Mouse (Mus musculus): ENCODE data around the gene Trub2. TPM values are rescaled to one million over a fixed set of nuclear protein-coding genes. Genes with fewer than 3 reads are reported as not detected.

The Trub2 gene
- total and polyA plus RNA-seq, 3 experiments, result 32.6 to 41.4 (median 39.0) TPM

GRCm38 (mm10) chr2:29787104-29787917 lies 991 bp downstream of the Trub2 start, which contains the start of gene Coq4 (continued):
- peak; percentile 13; the same call in 1 of the 2 replicates for TF ChIP-seq JUN (IDR thresholded peaks at IDR 0.05; ENCODE audit: insufficient read depth, low read depth, low read length)
- TF ChIP-seq CTCF (conservative IDR thresholded peaks at IDR 0.05 in 1 of 2, IDR thresholded peaks at IDR 0.05 in 1 of 2; ENCODE audit: low read depth in 2 of 2, low read length in 2 of 2), result no peak
- no peak; the same call in 1 of the 2 replicates for TF ChIP-seq JUND (conservative IDR thresholded peaks at IDR 0.05; ENCODE audit: low read depth, low read length)
- TF ChIP-seq RAD21 (IDR thresholded peaks at IDR 0.05; ENCODE audit: low read depth, low read length), result no peak
- peak; percentile 34; the same call in 1 of the 2 replicates for TF ChIP-seq ZMIZ1 (IDR thresholded peaks at IDR 0.05; ENCODE audit: low read depth, low read length)
- TF ChIP-seq RCOR1 (conservative IDR thresholded peaks at IDR 0.05; ENCODE audit: low read depth, low read length), result peak; percentile 79; the same call in 1 of the 2 replicates
- TF ChIP-seq MEF2A (IDR thresholded peaks at IDR 0.05; ENCODE audit: borderline replicate concordance, low read depth, low read length), result no peak; the same call in 1 of the 2 replicates
- TF ChIP-seq SMC3 (IDR thresholded peaks at IDR 0.05; ENCODE audit: low read depth, low read length), result no peak
- no peak; the same call in none of the 2 replicates for TF ChIP-seq IRF4 (IDR thresholded peaks at IDR 0.05; ENCODE audit: low read depth, low read length)
- peak; percentile 63; the same call in 1 of the 2 replicates for TF ChIP-seq ZNF384 (IDR thresholded peaks at IDR 0.05; ENCODE audit: low read depth, low read length)
- TF ChIP-seq ZC3H11A (IDR thresholded peaks at IDR 0.05; ENCODE audit: low read depth, low read length), result no peak
- peak; percentile 78 for TF ChIP-seq TCF12 (IDR thresholded peaks at IDR 0.05; ENCODE audit: low read depth, low read length)
- TF ChIP-seq ZKSCAN1 (IDR thresholded peaks at IDR 0.05; ENCODE audit: borderline replicate concordance, low read depth, low read length), result no peak
- TF ChIP-seq USF1 (IDR thresholded peaks at IDR 0.05; ENCODE audit: low read depth, low read length), result peak; percentile 86
- no peak for TF ChIP-seq MAFK (IDR thresholded peaks at IDR 0.05; ENCODE audit: insufficient replicate concordance, low read length)
- TF ChIP-seq MAX (IDR thresholded peaks at IDR 0.05; ENCODE audit: low read length), result peak; percentile 84; the same call in 1 of the 2 replicates

DNA sequence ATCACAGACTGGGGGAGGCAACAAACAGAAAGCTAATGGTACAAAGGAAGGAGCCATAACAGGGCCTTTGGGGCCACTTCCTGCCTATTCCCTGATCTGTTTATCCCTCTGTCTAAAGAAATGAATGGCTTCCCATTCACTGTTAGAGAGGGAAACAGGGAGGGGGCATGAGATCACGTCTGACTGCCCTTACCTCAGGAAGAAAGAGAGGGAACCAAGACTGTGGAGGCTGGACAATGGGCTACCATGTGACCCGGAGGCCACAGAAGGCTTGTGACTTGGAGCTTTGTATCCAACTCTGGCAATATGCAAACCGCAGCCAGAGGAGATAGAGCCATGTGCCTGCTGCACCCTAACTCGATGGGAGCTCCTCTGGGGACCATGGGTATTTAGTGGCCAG lies 4.0 kb downstream of the Trub2 start:
- H3K4me1 ChIP-seq (ENCODE audit: control insufficient read depth in 1 of 2, insufficient read depth in 2 of 2), result peaks cover 4 to 16% of the 10 kb centered on the region in 2 experiments; a peak in 3 of 4 replicates
- peaks cover 16% of the 10 kb centered on the region for H3K79me2 ChIP-seq (replicated peaks; ENCODE audit: control insufficient read depth, extremely low read depth, insufficient read depth, poor library complexity, severe bottlenecking)
- TF ChIP-seq ZC3H11A (IDR thresholded peaks at IDR 0.05; ENCODE audit: low read depth, low read length) (no peak), NRF1 (IDR thresholded peaks at IDR 0.05; ENCODE audit: low read depth, low read length) (no peak), USF1 (IDR thresholded peaks at IDR 0.05; ENCODE audit: low read depth, low read length) (no peak), ZKSCAN1 (IDR thresholded peaks at IDR 0.05; ENCODE audit: borderline replicate concordance, low read depth, low read length) (no peak), POLR2AphosphoS2 (IDR thresholded peaks at IDR 0.05; ENCODE audit: low read depth, low read length) (no peak), USF2 (conservative IDR thresholded peaks at IDR 0.05; ENCODE audit: low read depth, low read length) (no peak), EP300 (IDR thresholded peaks at IDR 0.05; ENCODE audit: low read length) (no peak), JUND (conservative IDR thresholded peaks at IDR 0.05; ENCODE audit: low read depth, low read length) (no peak), BHLHE40 (IDR thresholded peaks at IDR 0.05; ENCODE audit: low read depth, low read length) (no peak), RAD21 (IDR thresholded peaks at IDR 0.05; ENCODE audit: low read depth, low read length) (no peak), MEF2A (IDR thresholded peaks at IDR 0.05; ENCODE audit: borderline replicate concordance, low read depth, low read length) (no peak)
- peaks cover 16% of the 10 kb centered on the region for H3K9me3 ChIP-seq (replicated peaks; ENCODE audit: low read length)
- no peak overlapping the region for H3K4me3 ChIP-seq (replicated peaks in 1 of 3; ENCODE audit: low read depth in 2 of 3, low read length in 2 of 3, poor library complexity in 1 of 3)
- H3K27ac ChIP-seq (ENCODE audit: insufficient read depth, low read depth), result no peak overlapping the region
- no peak overlapping the region for H3K4me2 ChIP-seq (ENCODE audit: insufficient read depth, low read depth, poor library complexity, severe bottlenecking)
- dilution Hi-C loops (cut with MboI; ENCODE audit: extremely low pct_ligation_motif_present, extremely low pct_unique_long_range_greater_than_20kb, low sequenced_read_pairs) (no loop called here), in situ Hi-C loops (cut with MboI; ENCODE audit: low pct_ligation_motif_present, low pct_unique_long_range_greater_than_20kb, low sequenced_read_pairs) (no loop called here)
- DNase-seq (ENCODE audit: extremely low read depth), result no peak
- H3K9ac ChIP-seq (ENCODE audit: insufficient read depth, low read depth), result no peak overlapping the region
- peaks cover 53 to 69% of the 10 kb centered on the region in 2 experiments for H3K36me3 ChIP-seq (replicated peaks in 1 of 2; ENCODE audit: control insufficient read depth in 1 of 2, insufficient read depth in 1 of 2, low read length in 1 of 2)
- no peaks in the 10 kb centered on the region for H3K27me3 ChIP-seq (replicated peaks)
